Mouse (Mus musculus) hindbrain, postnatal 0 days (tissue): ENCODE results near the gene Phpt1. TPM values are rescaled to one million over a fixed set of nuclear protein-coding genes. Genes with fewer than 3 reads are reported as not detected.

Experiments
- ATAC-seq: fragments of 200-750 bp; cut with Nextera tagmentation; 2 replicates; pipeline ENCODE4 v1.8.0; 2017; ENCODE audit warnings: mild to moderate bottlenecking, moderate TSS enrichment, moderate library complexity
- DNase-seq: peaks from one replicate; pipeline ENCODE4 v3.0.0-alpha.2; 2015; ENCODE audit warnings: low spot score
- H3K27ac ChIP-seq: fragments of 300-500 bp; sonication (generic); 2 replicates; pipeline ENCODE4 v1.5.1; 2014; ENCODE audit warnings: mild to moderate bottlenecking
- H3K27me3 ChIP-seq: fragments of 300-500 bp; sonication (generic); 2 replicates; pipeline ENCODE4 v1.6.1; 2014; ENCODE audit warnings: low read length, mixed read lengths; ENCODE audit not compliant: insufficient read depth
- H3K36me3 ChIP-seq: fragments of 300-500 bp; sonication (generic); 2 replicates; pipeline ENCODE4 v1.6.1; 2014; ENCODE audit warnings: low read length, mixed read lengths; ENCODE audit not compliant: insufficient read depth
- H3K4me1 ChIP-seq: fragments of 300-500 bp; sonication (generic); 2 replicates; pipeline ENCODE4 v1.6.1; 2014; ENCODE audit warnings: antibody characterized with exemption, low read length, mixed read lengths; ENCODE audit not compliant: insufficient read depth
- H3K4me2 ChIP-seq: fragments of 300-500 bp; sonication (generic); 2 replicates; pipeline ENCODE4 v1.6.1; 2014; ENCODE audit warnings: low read depth, mild to moderate bottlenecking, low read length, moderate library complexity, mixed read lengths
- H3K4me3 ChIP-seq: fragments of 300-500 bp; sonication (generic); 2 replicates; pipeline ENCODE4 v1.5.1; 2014; ENCODE audit warnings: low read length
- H3K9ac ChIP-seq: fragments of 300-500 bp; sonication (generic); replicated peaks from 2 replicates; pipeline ENCODE4 v1.6.1; 2014; ENCODE audit warnings: mild to moderate bottlenecking, low read length, moderate library complexity, mixed read lengths
- H3K9me3 ChIP-seq: fragments of 300-500 bp; sonication (generic); 2 replicates; pipeline ENCODE4 v1.6.1; 2016; ENCODE audit warnings: low read length, mixed read lengths
- CTCF ChIP-seq: IDR thresholded peaks from 2 replicates; pipeline ENCODE4 v1.5.1; 2016; ENCODE audit warnings: antibody characterized with exemption, control low read depth, low read depth
- WGBS: fragments of 180-500 bp; shearing (Covaris S2); extraction: QIAGEN DNeasy Blood & Tissue Kit; methylation state at CpG from one replicate; pipeline ENCODE4 v1.1.7; 2014; 5-methylcytosine and 5-hydroxymethylcytosine counted together
- polyA plus RNA-seq: library from polyadenylated mRNA; unstranded; fragments of >200 nt; fragmentation: Nextera tagmentation; extraction: Ambion mirVana; gene quantifications from 2 replicates; pipeline ENCODE4 v1.2.1, GENCODE M21; 2015
- total RNA-seq: library from RNA; depleted of rRNA; stranded (reverse); fragments of >200 nt; gene quantifications from 2 replicates; pipeline ENCODE4 v1.2.3, GENCODE M21; 2014

The Phpt1 gene
- total and polyA plus RNA-seq, 2 experiments from 2014 or later, result 48.2 to 242 TPM

GRCm38 (mm10) chr2:25578796-25579736 is 4.0 kb upstream of the Phpt1 start:
- Histone ChIP-seq H3K4me2 (peak overlapping the region; percentile 82), H3K27me3 (peaks cover 38% of the 10 kb centered on the region), H3K27ac (no peak overlapping the region), H3K4me1 (peaks cover 37% of the 10 kb centered on the region), H3K9me3 (no peaks in the 10 kb centered on the region), H3K9ac (no peak overlapping the region), H3K4me3 (peak overlapping the region; percentile 19), H3K36me3 (peaks cover 9% of the 10 kb centered on the region; the same call in 1 of the 2 replicates)
- no peak for TF ChIP-seq CTCF
- no peak for ATAC-seq
- no peak for DNase-seq
- WGBS, result 19% methylated on average over 77 of the region's 77 CpGs

GRCm38 (mm10) chr2:25577951-25578795 is 3.1 kb upstream of the Phpt1 start:
- no peak overlapping the region for H3K27ac ChIP-seq
- no peak overlapping the region for H3K9ac ChIP-seq
- H3K9me3 ChIP-seq, result no peaks in the 10 kb centered on the region
- no peak for ATAC-seq
- H3K4me3 ChIP-seq, result no peak overlapping the region
- H3K36me3 ChIP-seq, result peaks cover 9% of the 10 kb centered on the region; the same call in 1 of the 2 replicates
- H3K27me3 ChIP-seq, result peaks cover 38% of the 10 kb centered on the region
- peak; percentile 22 for DNase-seq
- H3K4me1 ChIP-seq, result peaks cover 45% of the 10 kb centered on the region
- H3K4me2 ChIP-seq, result peak overlapping the region; percentile 11; the same call in 1 of the 2 replicates
- 21% methylated on average over 75 of the region's 75 CpGs for WGBS
- peak; percentile 26; the same call in 1 of the 2 replicates for TF ChIP-seq CTCF

GRCm38 (mm10) chr2:25576965-25577891 is 2.2 kb upstream of the Phpt1 start:
- 25% methylated on average over 92 of the region's 92 CpGs for WGBS
- H3K9ac ChIP-seq, result no peak overlapping the region; the same call in 1 of the 2 replicates
- peaks cover 39% of the 10 kb centered on the region for H3K4me1 ChIP-seq
- 0 out of 2 replicates have a peak overlapping the region, but pooled peaks have one; percentile 11 for H3K4me2 ChIP-seq
- no peak for DNase-seq
- peaks cover 38% of the 10 kb centered on the region for H3K27me3 ChIP-seq
- no peak for ATAC-seq
- H3K36me3 ChIP-seq, result peaks cover 9% of the 10 kb centered on the region; the same call in 1 of the 2 replicates
- peak overlapping the region; percentile 1; the same call in 1 of the 2 replicates for H3K4me3 ChIP-seq
- no peak overlapping the region for H3K27ac ChIP-seq
- TF ChIP-seq CTCF, result no peak
- H3K9me3 ChIP-seq, result no peaks in the 10 kb centered on the region

- no peak for DNase-seq
- 71% methylated on average over 16 of the region's 16 CpGs for WGBS
- peak overlapping the region; percentile 48; the same call in 1 of the 2 replicates for H3K9ac ChIP-seq
- TF ChIP-seq CTCF, result no peak
- H3K4me2 ChIP-seq, result peak overlapping the region; percentile 92
- H3K9me3 ChIP-seq, result no peaks in the 10 kb centered on the region
- no peak overlapping the region for H3K4me3 ChIP-seq
- peaks cover 38% of the 10 kb centered on the region for H3K27me3 ChIP-seq
- H3K36me3 ChIP-seq, result peaks cover 9% of the 10 kb centered on the region; the same call in 1 of the 2 replicates
- ATAC-seq, result no peak
- H3K4me1 ChIP-seq, result peaks cover 32% of the 10 kb centered on the region
- 0 out of 2 replicates have a peak overlapping the region, but pooled peaks have one; percentile 86 for H3K27ac ChIP-seq
Observed at GRCm38 (mm10) chr2:25576028-25576850, 1.2 kb upstream of the Phpt1 start.

- no peaks in the 10 kb centered on the region for H3K9me3 ChIP-seq
- peak overlapping the region; percentile 48 for H3K9ac ChIP-seq
- H3K36me3 ChIP-seq, result peaks cover 9% of the 10 kb centered on the region; the same call in 1 of the 2 replicates
- 11% methylated on average over 21 of the region's 21 CpGs for WGBS
- peaks cover 26% of the 10 kb centered on the region for H3K4me1 ChIP-seq
- no peak for ATAC-seq
- H3K27me3 ChIP-seq, result peaks cover 38% of the 10 kb centered on the region
- DNase-seq, result peak; percentile 50
- H3K4me3 ChIP-seq, result peak overlapping the region; percentile 56
- no peak for TF ChIP-seq CTCF
- peak overlapping the region; percentile 86; the same call in 1 of the 2 replicates for H3K27ac ChIP-seq
- peak overlapping the region; percentile 92 for H3K4me2 ChIP-seq
Observed at GRCm38 (mm10) chr2:25575432-25576027, 506 bp upstream of the Phpt1 start.
